Mouse (Mus musculus): ENCODE measurements around the gene Fbxo2.

GRCm38 (mm10) chr4:148159544-148160435 lies 631 bp upstream of the Fbxo2 start:
- TF ChIP-seq CTCF (IDR thresholded peaks at IDR 0.05; ENCODE audit: low read depth) (peak; percentile 43), EP300 (IDR thresholded peaks at IDR 0.05; ENCODE audit: low read depth) (no peak)

All from liver, embryonic 14.5 days (tissue).